Mouse (Mus musculus) lung, embryonic 14.5 days (tissue): ENCODE measurements around the gene Gm3625. TPM values are rescaled to one million over a fixed set of nuclear protein-coding genes. Genes with fewer than 3 reads are reported as not detected.

Source experiments
- ATAC-seq: fragments of 200-750 bp; cut with Nextera tagmentation; 2 replicates; pipeline ENCODE4 v1.8.0; 2017; ENCODE audit warnings: mild to moderate bottlenecking, moderate TSS enrichment, moderate library complexity; ENCODE audit not compliant: insufficient read depth
- DNase-seq: peaks from one replicate; pipeline ENCODE4 v3.0.0-alpha.2; 2015
- H3K27ac ChIP-seq: fragments of 300-500 bp; sonication (generic); 2 replicates; pipeline ENCODE4 v1.5.1; 2014; ENCODE audit warnings: low read depth, mild to moderate bottlenecking, moderate library complexity
- H3K27me3 ChIP-seq: fragments of 300-500 bp; sonication (generic); 2 replicates; pipeline ENCODE4 v1.6.1; 2014; ENCODE audit warnings: low read length, control low read depth; ENCODE audit not compliant: insufficient read depth
- H3K36me3 ChIP-seq: fragments of 300-500 bp; sonication (generic); 2 replicates; pipeline ENCODE4 v1.6.1; 2014; ENCODE audit warnings: control low read depth; ENCODE audit not compliant: insufficient read depth
- H3K4me1 ChIP-seq: fragments of 300-500 bp; sonication (generic); 2 replicates; pipeline ENCODE4 v1.6.1; 2014; ENCODE audit warnings: antibody characterized with exemption, control low read depth; ENCODE audit not compliant: insufficient read depth
- H3K4me2 ChIP-seq: fragments of 300-500 bp; sonication (generic); 2 replicates; pipeline ENCODE4 v1.6.1; 2014; ENCODE audit warnings: mild to moderate bottlenecking
- H3K4me3 ChIP-seq: fragments of 300-500 bp; sonication (generic); 2 replicates; pipeline ENCODE4 v1.5.1; 2014; ENCODE audit warnings: low read depth, low read length
- H3K9ac ChIP-seq: fragments of 300-500 bp; sonication (generic); 2 replicates; pipeline ENCODE4 v1.6.1; 2014
- H3K9me3 ChIP-seq: fragments of 300-500 bp; sonication (generic); 2 replicates; pipeline ENCODE4 v1.6.1; 2016; ENCODE audit warnings: low read depth, low read length, control low read depth
- CTCF ChIP-seq: IDR thresholded peaks from 2 replicates; pipeline ENCODE4 v1.5.1; 2016; ENCODE audit warnings: antibody characterized with exemption, low read depth
- WGBS: fragments of 180-500 bp; shearing (Covaris S2); extraction: QIAGEN DNeasy Blood & Tissue Kit; methylation state at CpG from one replicate; pipeline ENCODE4 v1.1.7; 2014; 5-methylcytosine and 5-hydroxymethylcytosine counted together
- polyA plus RNA-seq: library from polyadenylated mRNA; unstranded; fragments of >200 nt; fragmentation: Nextera tagmentation; extraction: Ambion mirVana; gene quantifications from 2 replicates; pipeline ENCODE4 v1.2.1, GENCODE M21; 2014

Gene Gm3625
- polyA plus RNA-seq, 1 experiment from 2014 or later = not detected

GRCm38 (mm10) chr12:4582326-4582725 is 10.4 kb downstream of the Gm3625 start:
- DNase-seq (no peak), ATAC-seq (no peak)
- Histone ChIP-seq H3K4me1 (no peaks in the 10 kb centered on the region), H3K36me3 (no peaks in the 10 kb centered on the region), H3K9ac (no peak overlapping the region), H3K4me2 (no peak overlapping the region), H3K27ac (no peak overlapping the region), H3K4me3 (no peak overlapping the region), H3K9me3 (no peaks in the 10 kb centered on the region), H3K27me3 (no peaks in the 10 kb centered on the region)
- no peak for TF ChIP-seq CTCF

- H3K27me3 ChIP-seq = no peaks in the 10 kb centered on the region
- H3K4me1 ChIP-seq = no peaks in the 10 kb centered on the region
- H3K4me3 ChIP-seq = no peak overlapping the region
- H3K9me3 ChIP-seq = no peaks in the 10 kb centered on the region
- ATAC-seq (no peak), DNase-seq (no peak)
- no peak overlapping the region for H3K27ac ChIP-seq
- H3K36me3 ChIP-seq = no peaks in the 10 kb centered on the region
- no peak for TF ChIP-seq CTCF
- no peak overlapping the region for H3K9ac ChIP-seq
- WGBS = 85% methylated on average over 4 of the region's 4 CpGs
- H3K4me2 ChIP-seq = no peak overlapping the region
Observed at GRCm38 (mm10) chr12:4574065-4574464, 18.7 kb downstream of the Gm3625 start.

DNA sequence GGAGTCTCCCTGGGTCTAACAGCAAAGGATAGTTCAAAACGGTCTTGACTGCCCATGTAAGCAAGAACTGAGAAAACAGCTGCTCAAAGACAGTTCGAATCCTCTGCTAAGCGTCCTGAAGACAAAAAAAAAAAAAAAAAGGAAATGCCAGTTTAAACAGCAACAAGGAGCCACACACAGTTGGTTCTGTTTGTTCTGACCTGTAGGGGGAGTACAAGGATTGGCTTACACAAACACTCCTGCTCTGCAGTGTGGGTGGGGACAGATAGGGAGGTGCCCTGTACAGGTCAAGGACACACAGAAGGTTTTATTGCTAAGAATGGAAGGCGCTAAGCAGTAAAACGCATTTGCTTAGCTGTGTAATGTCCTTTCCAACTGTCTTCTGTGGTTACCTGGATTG is 20.9 kb downstream of the Gm3625 start:
- H3K4me2 ChIP-seq = no peak overlapping the region
- no peaks in the 10 kb centered on the region for H3K27me3 ChIP-seq
- H3K4me3 ChIP-seq = no peak overlapping the region
- no peaks in the 10 kb centered on the region for H3K9me3 ChIP-seq
- no peaks in the 10 kb centered on the region for H3K4me1 ChIP-seq
- H3K9ac ChIP-seq = no peak overlapping the region
- WGBS = 24% methylated on average over 5 of the region's 5 CpGs
- no peaks in the 10 kb centered on the region for H3K36me3 ChIP-seq
- DNase-seq (peak; percentile 73), ATAC-seq (no peak)
- TF ChIP-seq CTCF = peak; percentile 71
- H3K27ac ChIP-seq = no peak overlapping the region

DNA sequence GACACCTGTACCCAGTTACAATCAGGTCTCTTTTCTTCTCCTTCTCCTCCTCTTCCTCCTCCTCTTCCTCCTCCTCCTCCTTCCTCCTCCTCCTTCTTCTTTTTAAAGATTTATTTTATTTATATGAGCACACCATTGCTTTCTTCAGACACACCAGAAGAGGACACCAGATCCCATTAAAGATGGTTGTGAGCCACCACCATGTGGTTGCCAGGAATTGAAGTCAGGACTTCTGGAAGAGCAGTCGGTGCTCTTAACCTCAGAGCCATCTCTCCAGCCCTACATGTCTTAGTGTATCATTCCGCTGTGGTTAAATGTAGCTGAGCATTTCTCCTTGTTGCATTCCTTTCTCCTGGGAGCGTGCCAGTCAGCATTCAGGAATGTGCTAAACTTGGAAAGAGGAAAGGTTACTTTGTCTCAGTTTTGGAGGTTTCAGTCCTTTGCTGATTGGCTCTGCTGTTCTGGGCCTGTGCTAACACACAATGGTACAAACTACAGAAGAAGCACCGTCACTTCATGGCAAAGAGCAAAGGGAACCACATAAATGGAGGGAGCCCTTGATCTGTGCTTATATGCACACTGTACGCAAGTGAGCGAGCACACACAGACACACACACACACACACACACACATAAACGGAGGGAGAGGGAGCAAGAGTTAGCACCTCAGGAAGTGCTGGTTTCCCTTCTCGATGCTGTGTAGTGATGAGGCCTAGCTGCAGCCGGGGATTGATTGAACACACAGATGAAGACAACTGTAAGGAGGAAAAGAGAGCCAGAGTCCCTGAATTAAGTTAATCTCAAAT is 34.0 kb downstream of the Gm3625 start:
- Histone ChIP-seq H3K4me1 (peaks cover 6% of the 10 kb centered on the region), H3K4me3 (no peak overlapping the region), H3K9ac (no peak overlapping the region), H3K36me3 (no peaks in the 10 kb centered on the region), H3K9me3 (no peaks in the 10 kb centered on the region), H3K27me3 (no peaks in the 10 kb centered on the region), H3K27ac (peak overlapping the region; percentile 73; the same call in 1 of the 2 replicates), H3K4me2 (no peak overlapping the region)
- ATAC-seq (peak; percentile 92), DNase-seq (peak; percentile 86)
- TF ChIP-seq CTCF = 0 out of 2 replicates have a peak, but pooled peaks have one; percentile 1
- WGBS = 47% methylated on average over 9 of the region's 9 CpGs

- ATAC-seq = no peak
- Histone ChIP-seq H3K9ac (no peak overlapping the region), H3K4me2 (no peak overlapping the region), H3K4me1 (peaks cover 6% of the 10 kb centered on the region), H3K27me3 (no peaks in the 10 kb centered on the region), H3K9me3 (no peaks in the 10 kb centered on the region), H3K27ac (no peak overlapping the region), H3K36me3 (no peaks in the 10 kb centered on the region), H3K4me3 (no peak overlapping the region)
- no peak for DNase-seq
- 91% methylated on average over 3 of the region's 3 CpGs for WGBS
- no peak for TF ChIP-seq CTCF
Observed at GRCm38 (mm10) chr12:4558013-4558412, 34.7 kb downstream of the Gm3625 start.

- 66% methylated on average over 3 of the region's 3 CpGs for WGBS
- H3K9ac ChIP-seq = no peak overlapping the region
- H3K9me3 ChIP-seq = no peaks in the 10 kb centered on the region
- ATAC-seq (no peak), DNase-seq (peak; percentile 27)
- H3K4me3 ChIP-seq = no peak overlapping the region
- TF ChIP-seq CTCF = no peak
- no peak overlapping the region for H3K27ac ChIP-seq
- no peak overlapping the region for H3K4me2 ChIP-seq
- no peaks in the 10 kb centered on the region for H3K27me3 ChIP-seq
- H3K36me3 ChIP-seq = no peaks in the 10 kb centered on the region
- peaks cover 6% of the 10 kb centered on the region for H3K4me1 ChIP-seq
Observed at GRCm38 (mm10) chr12:4557436-4557835, 35.3 kb downstream of the Gm3625 start.

GRCm38 (mm10) chr12:4556891-4557290 is 35.8 kb downstream of the Gm3625 start:
- DNase-seq = no peak
- WGBS = 80% methylated on average over 9 of the region's 9 CpGs
- no peak overlapping the region for H3K27ac ChIP-seq
- H3K4me3 ChIP-seq = no peak overlapping the region
- no peak overlapping the region for H3K9ac ChIP-seq
- TF ChIP-seq CTCF = no peak
- no peaks in the 10 kb centered on the region for H3K9me3 ChIP-seq
- H3K36me3 ChIP-seq = no peaks in the 10 kb centered on the region
- no peak overlapping the region for H3K4me2 ChIP-seq
- H3K4me1 ChIP-seq = peaks cover 6% of the 10 kb centered on the region
- no peak for ATAC-seq
- H3K27me3 ChIP-seq = no peaks in the 10 kb centered on the region
